Mouse (Mus musculus): ENCODE data around the gene Mrpl18. TPM values are rescaled to one million over a fixed set of nuclear protein-coding genes. Genes with fewer than 3 reads are reported as not detected.
"Not testable (repeated sequence)": the region's sequence is repeated elsewhere in the genome, so short reads cannot be mapped to it uniquely, and the experiment has no call there.

Gene Mrpl18
- polyA plus RNA-seq (2015; fragmentation: Nextera tagmentation; extraction: Ambion mirVana), result 134 and 144 TPM in 2 replicates

- peaks cover 59% of the 10 kb centered on the region for H3K36me3 ChIP-seq
- WGBS, result under 1% methylated on average over 56 of the region's 56 CpGs
- peak within 1 kb of the TSS; percentile 78 for H3K4me3 ChIP-seq
- ATAC-seq (ENCODE audit: low read depth), result peak; percentile 98
- no peaks in the 10 kb centered on the region for H3K9me3 ChIP-seq
- H3K9ac ChIP-seq, result peak within 1 kb of the TSS; percentile 92
- H3K27me3 ChIP-seq, result no peaks in the 10 kb centered on the region
- peak within 1 kb of the TSS; percentile 86 for H3K27ac ChIP-seq (replicated peaks)
- H3K4me1 ChIP-seq (replicated peaks), result peaks cover 20% of the 10 kb centered on the region
- peak within 1 kb of the TSS; percentile 91 for H3K4me2 ChIP-seq
Measured at GRCm38 (mm10) chr17:12915881-12916583, at the start of gene Mrpl18. Gene Mrpl18, minus strand, starts transcription at chr17:12916345.

GRCm38 (mm10) chr17:12963476-12963875 is 47.3 kb upstream of the Mrpl18 start:
- Histone ChIP-seq H3K4me2 (no peak overlapping the region), H3K4me1 (replicated peaks) (peaks cover 16% of the 10 kb centered on the region), H3K27ac (replicated peaks) (no peak overlapping the region), H3K27me3 (no peaks in the 10 kb centered on the region), H3K4me3 (no peak overlapping the region), H3K36me3 (peaks cover 32% of the 10 kb centered on the region), H3K9me3 (no peaks in the 10 kb centered on the region), H3K9ac (no peak overlapping the region)
- no peak for ATAC-seq (ENCODE audit: low read depth)
- 80% methylated on average over 3 of the region's 3 CpGs for WGBS

GRCm38 (mm10) chr17:12960331-12960873 is 44.3 kb upstream of the Mrpl18 start, which contains the start of gene Acat2:
Gene Acat2, minus strand, starts transcription at chr17:12960747.
- Histone ChIP-seq H3K27me3 (no peaks in the 10 kb centered on the region), H3K27ac (replicated peaks) (peak within 1 kb of the TSS; percentile 94), H3K4me1 (replicated peaks) (peaks cover 32% of the 10 kb centered on the region), H3K9ac (peak within 1 kb of the TSS; percentile 73), H3K9me3 (no peaks in the 10 kb centered on the region), H3K36me3 (peaks cover 23% of the 10 kb centered on the region), H3K4me3 (peak within 1 kb of the TSS; percentile 65), H3K4me2 (peak within 1 kb of the TSS; percentile 73)
- under 1% methylated on average over 41 of the region's 42 CpGs for WGBS
- ATAC-seq (ENCODE audit: low read depth), result peak; percentile 99

- peak overlapping the region; percentile 55; the same call in 1 of the 2 replicates for H3K9ac ChIP-seq
- not testable (repeated sequence) for ATAC-seq (ENCODE audit: low read depth); H3K27me3 ChIP-seq; H3K27ac ChIP-seq (replicated peaks); H3K9me3 ChIP-seq
- peaks cover 20% of the 10 kb centered on the region for H3K36me3 ChIP-seq
- peak overlapping the region; percentile 31 for H3K4me3 ChIP-seq
- WGBS, result 18% methylated on average over 1 of the region's 2 CpGs
- peak overlapping the region; percentile 55 for H3K4me2 ChIP-seq
- H3K4me1 ChIP-seq (replicated peaks), result peaks cover 32% of the 10 kb centered on the region
Measured at GRCm38 (mm10) chr17:12959377-12959776, 43.2 kb upstream of the Mrpl18 start.

- H3K27ac ChIP-seq (replicated peaks), result no peak overlapping the region
- no peaks in the 10 kb centered on the region for H3K9me3 ChIP-seq
- no peaks in the 10 kb centered on the region for H3K27me3 ChIP-seq
- no peak overlapping the region for H3K9ac ChIP-seq
- peaks cover 42% of the 10 kb centered on the region for H3K36me3 ChIP-seq
- H3K4me2 ChIP-seq, result no peak overlapping the region
- ATAC-seq (ENCODE audit: low read depth), result no peak
- H3K4me3 ChIP-seq, result no peak overlapping the region
- H3K4me1 ChIP-seq (replicated peaks), result peaks cover 32% of the 10 kb centered on the region
- 91% methylated on average over 8 of the region's 8 CpGs for WGBS
Measured at GRCm38 (mm10) chr17:12956664-12957063, 40.5 kb upstream of the Mrpl18 start.

GRCm38 (mm10) chr17:12949669-12950068 is 33.5 kb upstream of the Mrpl18 start:
- WGBS, result 93% methylated on average over 5 of the region's 5 CpGs
- no peaks in the 10 kb centered on the region for H3K27me3 ChIP-seq
- H3K27ac ChIP-seq (replicated peaks), result no peak overlapping the region
- no peaks in the 10 kb centered on the region for H3K9me3 ChIP-seq
- no peak overlapping the region for H3K4me2 ChIP-seq
- H3K4me3 ChIP-seq, result no peak overlapping the region
- H3K36me3 ChIP-seq, result peaks cover 79% of the 10 kb centered on the region
- H3K9ac ChIP-seq, result no peak overlapping the region
- ATAC-seq (ENCODE audit: low read depth), result no peak
- H3K4me1 ChIP-seq (replicated peaks), result no peaks in the 10 kb centered on the region

- Histone ChIP-seq H3K27me3 (no peaks in the 10 kb centered on the region), H3K4me2 (no peak overlapping the region), H3K36me3 (peaks cover 50% of the 10 kb centered on the region), H3K4me1 (replicated peaks) (peaks cover 8% of the 10 kb centered on the region; the same call in 1 of the 2 replicates), H3K9me3 (no peaks in the 10 kb centered on the region), H3K4me3 (no peak overlapping the region), H3K27ac (replicated peaks) (no peak overlapping the region), H3K9ac (no peak overlapping the region)
- no peak for ATAC-seq (ENCODE audit: low read depth)
- WGBS, result 92% methylated on average over 6 of the region's 6 CpGs
Measured at GRCm38 (mm10) chr17:12942459-12943162, 26.5 kb upstream of the Mrpl18 start.

- no peak for ATAC-seq (ENCODE audit: low read depth)
- H3K27ac ChIP-seq (replicated peaks), result no peak overlapping the region
- H3K36me3 ChIP-seq, result peaks cover 44% of the 10 kb centered on the region
Measured at GRCm38 (mm10) chr17:12941543-12942260, 25.6 kb upstream of the Mrpl18 start.

GRCm38 (mm10) chr17:12940151-12940805 is 24.1 kb upstream of the Mrpl18 start, which contains the start of gene Acat3:
Gene Acat3, minus strand, starts transcription at chr17:12940600.
- Histone ChIP-seq H3K9me3 (no peaks in the 10 kb centered on the region), H3K9ac (peak within 1 kb of the TSS; percentile 43), H3K4me1 (replicated peaks) (peaks cover 8% of the 10 kb centered on the region; the same call in 1 of the 2 replicates), H3K27ac (replicated peaks) (no peak within 1 kb of the TSS), H3K4me3 (peak within 1 kb of the TSS; percentile 21), H3K36me3 (peaks cover 31% of the 10 kb centered on the region), H3K4me2 (peak within 1 kb of the TSS; percentile 49), H3K27me3 (no peaks in the 10 kb centered on the region)
- 0 out of 2 replicates have a peak, but pooled peaks have one; percentile 54 for ATAC-seq (ENCODE audit: low read depth)
- 15% methylated on average over 27 of the region's 27 CpGs for WGBS

More at GRCm38 (mm10) chr17:12941543-12942260, 25.6 kb upstream of the Mrpl18 start:
- Histone ChIP-seq H3K9ac (no peak overlapping the region), H3K4me1 (replicated peaks) (peaks cover 8% of the 10 kb centered on the region; the same call in 1 of the 2 replicates), H3K27me3 (no peaks in the 10 kb centered on the region), H3K9me3 (no peaks in the 10 kb centered on the region), H3K4me2 (no peak overlapping the region), H3K4me3 (no peak overlapping the region)
- WGBS, result 78% methylated on average over 8 of the region's 8 CpGs

- H3K4me3 ChIP-seq, result peak overlapping the region; percentile 21; the same call in 1 of the 2 replicates
- ATAC-seq (ENCODE audit: low read depth), result peak; percentile 62; the same call in 1 of the 2 replicates
Measured at GRCm38 (mm10) chr17:12939377-12940148, 23.4 kb upstream of the Mrpl18 start.

More at GRCm38 (mm10) chr17:12939377-12940148, 23.4 kb upstream of the Mrpl18 start:
- not testable (repeated sequence) for H3K9me3 ChIP-seq; H3K27ac ChIP-seq (replicated peaks); H3K4me1 ChIP-seq (replicated peaks); H3K27me3 ChIP-seq
- 0 out of 2 replicates have a peak overlapping the region, but pooled peaks have one; percentile 43 for H3K9ac ChIP-seq
- H3K36me3 ChIP-seq, result peaks cover 24% of the 10 kb centered on the region
- H3K4me2 ChIP-seq, result peak overlapping the region; percentile 49
- WGBS, result 47% methylated on average over 5 of the region's 12 CpGs
